ENCODE assay signal across 8 mouse cellular contexts in genomic region chr7:16308555-16309317, GRCm38 (mm10). TPM values are rescaled to one million over a fixed set of nuclear protein-coding genes. Genes with fewer than 3 reads are reported as not detected.
DNase-seq lines count a peak whose midpoint lies in the region; ATAC-seq lines count a peak whose summit lies in the region.

No protein-coding gene starts in this region.

- H3K9me3 ChIP-seq in embryonic facial prominence, embryonic 15.5 days (replicated peaks), result no peaks in the 10 kb centered on the region
- no peaks in the 10 kb centered on the region for H3K9me3 ChIP-seq in intestine, embryonic 16.5 days (ENCODE audit: control insufficient read depth, low read length)
- H3K9me3 ChIP-seq in midbrain, embryonic 12.5 days, result no peaks in the 10 kb centered on the region

- 39% methylated on average over 16 of the region's 16 CpGs for WGBS in embryonic facial prominence, embryonic 15.5 days
- WGBS in intestine, embryonic 16.5 days, result 42% methylated on average over 16 of the region's 16 CpGs
- WGBS in midbrain, embryonic 12.5 days, result 49% methylated on average over 16 of the region's 16 CpGs

- H3K4me3 ChIP-seq in embryonic facial prominence, embryonic 15.5 days (replicated peaks), result peak overlapping the region; percentile 65
- H3K4me3 ChIP-seq in intestine, embryonic 16.5 days (ENCODE audit: low read length), result peak overlapping the region; percentile 82
- peak overlapping the region; percentile 71 for H3K4me3 ChIP-seq in midbrain, embryonic 12.5 days

- ATAC-seq in cerebellum, adult (ENCODE audit: insufficient number of reproducible peaks, low FRiP score, low TSS enrichment), result no peak
- ATAC-seq in embryonic facial prominence, embryonic 15.5 days (ENCODE audit: insufficient number of reproducible peaks, low FRiP score, low TSS enrichment, low read depth), result no peak
- no peak for ATAC-seq in intestine, embryonic 16.5 days
- no peak for ATAC-seq in midbrain, embryonic 12.5 days (ENCODE audit: low FRiP score, low read depth)

- H3K4me1 ChIP-seq in embryonic facial prominence, embryonic 15.5 days, result peaks cover 54% of the 10 kb centered on the region
- peaks cover 38% of the 10 kb centered on the region for H3K4me1 ChIP-seq in intestine, embryonic 16.5 days (ENCODE audit: control insufficient read depth, insufficient read depth, low read length)
- peaks cover 49% of the 10 kb centered on the region for H3K4me1 ChIP-seq in midbrain, embryonic 12.5 days

- DNase-seq in cerebellum, adult 9-11 months, result peak; percentile 64
- DNase-seq in B cell, adult 2 months, result peak; percentile 52 to 53
- no peak for DNase-seq in retina, postnatal 1 day
- no peak for DNase-seq in layer of hippocampus, postnatal 14 days (ENCODE audit: low spot score in 2 of 2)

- peak overlapping the region; percentile 56; the same call in 1 of the 2 replicates for H3K9ac ChIP-seq in embryonic facial prominence, embryonic 15.5 days
- H3K9ac ChIP-seq in intestine, embryonic 16.5 days (ENCODE audit: low read depth, low read length), result peak overlapping the region; percentile 98
- peak overlapping the region; percentile 61 for H3K9ac ChIP-seq in midbrain, embryonic 12.5 days (replicated peaks)

- peak overlapping the region; percentile 68 for H3K27ac ChIP-seq in embryonic facial prominence, embryonic 15.5 days (replicated peaks)
- peak overlapping the region; percentile 63 for H3K27ac ChIP-seq in intestine, embryonic 16.5 days (ENCODE audit: low read length)
- H3K27ac ChIP-seq in midbrain, embryonic 12.5 days (replicated peaks), result peak overlapping the region; percentile 61

- no peaks in the 10 kb centered on the region; the same call in 1 of the 2 replicates for H3K27me3 ChIP-seq in embryonic facial prominence, embryonic 15.5 days
- H3K27me3 ChIP-seq in intestine, embryonic 16.5 days (replicated peaks; ENCODE audit: control insufficient read depth, insufficient read depth, low read length), result no peaks in the 10 kb centered on the region
- peaks cover 36% of the 10 kb centered on the region for H3K27me3 ChIP-seq in midbrain, embryonic 12.5 days

- H3K36me3 ChIP-seq in embryonic facial prominence, embryonic 15.5 days, result no peaks in the 10 kb centered on the region
- H3K36me3 ChIP-seq in intestine, embryonic 16.5 days (ENCODE audit: control insufficient read depth, insufficient read depth, low read length), result no peaks in the 10 kb centered on the region
- H3K36me3 ChIP-seq in midbrain, embryonic 12.5 days, result no peaks in the 10 kb centered on the region

- H3K4me2 ChIP-seq in embryonic facial prominence, embryonic 15.5 days (replicated peaks), result peak overlapping the region; percentile 99
- H3K4me2 ChIP-seq in intestine, embryonic 16.5 days (ENCODE audit: low read depth, low read length), result peak overlapping the region; percentile 98
- peak overlapping the region; percentile 96 for H3K4me2 ChIP-seq in midbrain, embryonic 12.5 days (replicated peaks)

RNA-seq across cellular contexts. Expression of gene Bbc3, which starts 0.5 kb away (rescaled TPM):
- polyA plus RNA-seq in embryonic facial prominence, embryonic 15.5 days (2015; fragmentation: Nextera tagmentation; extraction: Ambion mirVana), result 5.1 and 7.5 TPM in 2 replicates
- polyA plus RNA-seq in intestine, embryonic 16.5 days (2015; fragmentation: Nextera tagmentation; extraction: Ambion mirVana), result 6.2 and 6.6 TPM in 2 replicates
- polyA plus RNA-seq in midbrain, embryonic 12.5 days (2016; fragmentation: Nextera tagmentation; extraction: Ambion mirVana), result 17.3 and 18.9 TPM in 2 replicates
- 10 to 100 TPM; 16.6 to 20.4 TPM for total RNA-seq in layer of hippocampus, postnatal 14 days (2021)

RNA-seq across cellular contexts. Expression of gene Ccdc9, which starts 22.1 kb away (rescaled TPM):
- 27.0 and 31.1 TPM in 2 replicates for polyA plus RNA-seq in embryonic facial prominence, embryonic 15.5 days (2015; fragmentation: Nextera tagmentation; extraction: Ambion mirVana)
- 19.8 and 20.8 TPM in 2 replicates for polyA plus RNA-seq in intestine, embryonic 16.5 days (2015; fragmentation: Nextera tagmentation; extraction: Ambion mirVana)
- 43.2 and 48.8 TPM in 2 replicates for polyA plus RNA-seq in midbrain, embryonic 12.5 days (2016; fragmentation: Nextera tagmentation; extraction: Ambion mirVana)
- total RNA-seq in layer of hippocampus, postnatal 14 days (2021), result 10 to 100 TPM; 84.3 to 84.5 TPM

RNA-seq across cellular contexts. Expression of gene Inafm1, which starts 35.3 kb away (rescaled TPM):
- polyA plus RNA-seq in embryonic facial prominence, embryonic 15.5 days (2015; fragmentation: Nextera tagmentation; extraction: Ambion mirVana), result 29.6 and 32.8 TPM in 2 replicates
- polyA plus RNA-seq in intestine, embryonic 16.5 days (2015; fragmentation: Nextera tagmentation; extraction: Ambion mirVana), result 13.0 and 14.2 TPM in 2 replicates
- polyA plus RNA-seq in midbrain, embryonic 12.5 days (2016; fragmentation: Nextera tagmentation; extraction: Ambion mirVana), result 20.5 and 20.6 TPM in 2 replicates
- 10 to 100 TPM; 28.1 to 31.2 TPM for total RNA-seq in layer of hippocampus, postnatal 14 days (2021)

RNA-seq across cellular contexts. Expression of gene C5ar1, which starts 49.4 kb away (rescaled TPM):
- 4.4 and 4.5 TPM in 2 replicates for polyA plus RNA-seq in embryonic facial prominence, embryonic 15.5 days (2015; fragmentation: Nextera tagmentation; extraction: Ambion mirVana)
- polyA plus RNA-seq in intestine, embryonic 16.5 days (2015; fragmentation: Nextera tagmentation; extraction: Ambion mirVana), result 1.9 and 2.4 TPM in 2 replicates
- 1.3 and 1.5 TPM in 2 replicates for polyA plus RNA-seq in midbrain, embryonic 12.5 days (2016; fragmentation: Nextera tagmentation; extraction: Ambion mirVana)
- 1 to 10 TPM in 1 of 2 experiments, under 1 TPM in 1; 0.74 to 2.0 TPM for total RNA-seq in layer of hippocampus, postnatal 14 days (2021)

Comparison
In these comparisons a context has a peak if more than half of its experiments do, and no peak if none do; other contexts are left out.
1. DNase-seq: peak in cerebellum, adult 9-11 months (single experiment) and B cell, adult 2 months (2 of 2); none in retina, postnatal 1 day (single experiment) and layer of hippocampus, postnatal 14 days (0 of 2).
2. Peak in every context shown above with its lines, with median percentiles within 50 percentile points of each other: H3K27ac ChIP-seq, H3K4me2 ChIP-seq, H3K4me3 ChIP-seq and H3K9ac ChIP-seq.